Mouse (Mus musculus): Measurements from ENCODE around the gene Srsf4. TPM values are rescaled to one million over a fixed set of nuclear protein-coding genes. Genes with fewer than 3 reads are reported as not detected.

Srsf4 gene
- polyA plus RNA-seq, 1 experiment from 2014 or later: 108 TPM

DNA sequence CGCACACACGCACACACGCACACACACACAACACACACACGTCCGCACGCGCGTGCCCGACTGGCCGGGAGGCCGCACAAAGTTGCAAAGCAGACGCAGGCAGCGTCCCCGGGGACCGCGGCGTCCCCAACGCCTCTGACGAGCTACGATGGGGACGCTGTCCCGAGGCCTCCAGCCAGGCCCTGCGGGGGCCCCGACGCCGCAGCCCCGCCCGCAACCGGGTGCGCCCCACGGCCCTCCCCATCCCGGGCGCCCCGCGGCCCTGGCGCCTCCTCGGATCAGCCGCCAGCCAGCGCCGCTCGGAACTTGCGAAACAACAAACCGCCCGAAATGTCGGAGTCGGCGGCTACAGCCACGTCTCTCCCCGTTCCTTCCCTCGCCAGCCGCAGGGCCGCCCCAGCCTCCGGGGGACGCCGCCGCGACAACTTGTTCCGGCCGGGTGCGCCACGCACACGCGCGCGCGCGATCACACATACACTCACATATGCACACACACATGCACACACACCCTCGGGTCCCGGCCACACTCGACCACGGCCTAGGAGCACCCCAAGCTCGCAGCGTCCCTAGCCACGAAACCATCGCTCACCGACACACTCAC lies 36.4 kb upstream of the Srsf4 start:
- H3K4me2 ChIP-seq (ENCODE audit: low read depth, low read length): peak overlapping the region; percentile 84
- no peak overlapping the region for H3K27ac ChIP-seq (ENCODE audit: low read length)
- under 1% methylated on average over 75 of the region's 76 CpGs for WGBS
- no peaks in the 10 kb centered on the region for H3K9me3 ChIP-seq (ENCODE audit: control insufficient read depth, low read length)
- H3K27me3 ChIP-seq (ENCODE audit: control insufficient read depth, insufficient read depth, low read depth, low read length): peaks cover 17% of the 10 kb centered on the region
- H3K36me3 ChIP-seq (ENCODE audit: control insufficient read depth, insufficient read depth, low read length): no peaks in the 10 kb centered on the region
- H3K4me3 ChIP-seq (ENCODE audit: low read length): peak overlapping the region; percentile 60
- H3K4me1 ChIP-seq (replicated peaks; ENCODE audit: control insufficient read depth, insufficient read depth, low read length): peaks cover 11% of the 10 kb centered on the region
- peak; percentile 27 for ATAC-seq (ENCODE audit: low read depth)
- H3K9ac ChIP-seq (ENCODE audit: low read length): peak overlapping the region; percentile 73

DNA sequence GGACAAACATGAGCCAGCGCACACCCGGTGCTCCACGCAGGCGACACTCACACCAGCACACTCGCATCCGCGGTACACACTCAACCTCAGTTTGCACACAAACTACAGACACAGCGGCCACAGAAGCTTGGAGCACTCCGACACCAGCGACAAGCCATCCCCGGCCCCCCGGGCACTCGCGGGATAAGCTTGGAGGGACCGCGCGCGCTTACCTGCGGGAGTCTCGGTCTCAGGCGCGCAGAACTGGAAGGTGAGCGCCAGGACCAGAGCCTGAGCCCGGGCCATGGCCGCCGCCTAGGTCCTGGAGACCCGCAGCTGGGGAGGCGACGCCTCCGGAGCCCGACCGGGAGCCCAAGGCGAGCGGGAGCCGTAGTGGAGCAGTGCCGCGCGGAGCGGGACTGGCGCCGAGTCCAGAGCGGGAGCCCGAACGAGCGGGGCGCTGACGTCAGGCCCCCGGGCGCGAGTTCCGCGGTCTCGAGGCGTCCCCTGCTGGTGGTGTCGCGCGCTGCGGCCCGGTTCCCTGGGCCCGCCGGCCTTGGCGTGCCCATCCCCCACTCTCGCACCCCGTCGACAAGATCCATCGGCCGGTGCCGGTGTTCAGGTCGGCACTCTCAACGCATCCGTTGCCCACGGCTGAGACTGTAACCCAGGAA lies 35.4 kb upstream of the Srsf4 start, which contains the start of gene Ptpru:
Gene Ptpru (minus strand): TSS at position 417 of the 653 bp plus-strand sequence.
- Histone ChIP-seq H3K4me3 (ENCODE audit: low read length) (peak within 1 kb of the TSS; percentile 60), H3K9ac (ENCODE audit: low read length) (peak within 1 kb of the TSS; percentile 73), H3K27ac (ENCODE audit: low read length) (no peak within 1 kb of the TSS), H3K4me1 (replicated peaks; ENCODE audit: control insufficient read depth, insufficient read depth, low read length) (peaks cover 11% of the 10 kb centered on the region), H3K9me3 (ENCODE audit: control insufficient read depth, low read length) (no peaks in the 10 kb centered on the region), H3K4me2 (ENCODE audit: low read depth, low read length) (peak within 1 kb of the TSS; percentile 84), H3K27me3 (ENCODE audit: control insufficient read depth, insufficient read depth, low read depth, low read length) (peaks cover 17% of the 10 kb centered on the region), H3K36me3 (ENCODE audit: control insufficient read depth, insufficient read depth, low read length) (no peaks in the 10 kb centered on the region)
- WGBS: under 1% methylated on average over 68 of the region's 72 CpGs
- ATAC-seq (ENCODE audit: low read depth): peak; percentile 89

DNA sequence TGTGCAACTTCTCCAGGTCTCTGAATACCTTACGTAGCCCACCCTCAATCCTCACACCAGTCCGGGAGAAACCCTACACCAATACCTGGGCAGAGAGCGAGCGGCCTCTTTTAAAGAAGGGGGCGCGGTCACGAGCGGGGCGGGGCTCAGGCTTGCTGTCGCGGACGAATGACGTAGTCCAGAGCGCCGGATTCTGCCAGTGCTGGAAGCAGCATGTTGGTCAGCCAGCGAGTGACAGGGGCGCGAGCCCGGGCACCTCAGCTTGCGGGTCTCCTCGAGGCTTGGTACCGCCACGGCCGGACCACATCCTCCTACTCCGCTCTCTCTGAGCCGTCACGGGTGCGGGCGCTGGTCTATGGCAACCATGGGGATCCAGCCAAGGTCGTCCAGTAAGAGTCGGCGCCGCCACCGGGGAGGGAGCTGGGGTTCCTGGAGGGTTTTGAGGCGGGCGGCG lies 30.1 kb upstream of the Srsf4 start, which contains the start of gene Mecr:
Gene Mecr (plus strand): TSS at position 181 of the 454 bp plus-strand sequence.
- Histone ChIP-seq H3K9me3 (ENCODE audit: control insufficient read depth, low read length) (no peaks in the 10 kb centered on the region), H3K4me2 (ENCODE audit: low read depth, low read length) (peak within 1 kb of the TSS; percentile 59), H3K36me3 (ENCODE audit: control insufficient read depth, insufficient read depth, low read length) (no peaks in the 10 kb centered on the region), H3K27me3 (ENCODE audit: control insufficient read depth, insufficient read depth, low read depth, low read length) (peaks cover 6% of the 10 kb centered on the region), H3K4me3 (ENCODE audit: low read length) (peak within 1 kb of the TSS; percentile 79), H3K9ac (ENCODE audit: low read length) (peak within 1 kb of the TSS; percentile 65), H3K4me1 (replicated peaks; ENCODE audit: control insufficient read depth, insufficient read depth, low read length) (peaks cover 17% of the 10 kb centered on the region), H3K27ac (ENCODE audit: low read length) (no peak within 1 kb of the TSS)
- peak; percentile 91 for ATAC-seq (ENCODE audit: low read depth)
- under 1% methylated on average over 37 of the region's 37 CpGs for WGBS

DNA sequence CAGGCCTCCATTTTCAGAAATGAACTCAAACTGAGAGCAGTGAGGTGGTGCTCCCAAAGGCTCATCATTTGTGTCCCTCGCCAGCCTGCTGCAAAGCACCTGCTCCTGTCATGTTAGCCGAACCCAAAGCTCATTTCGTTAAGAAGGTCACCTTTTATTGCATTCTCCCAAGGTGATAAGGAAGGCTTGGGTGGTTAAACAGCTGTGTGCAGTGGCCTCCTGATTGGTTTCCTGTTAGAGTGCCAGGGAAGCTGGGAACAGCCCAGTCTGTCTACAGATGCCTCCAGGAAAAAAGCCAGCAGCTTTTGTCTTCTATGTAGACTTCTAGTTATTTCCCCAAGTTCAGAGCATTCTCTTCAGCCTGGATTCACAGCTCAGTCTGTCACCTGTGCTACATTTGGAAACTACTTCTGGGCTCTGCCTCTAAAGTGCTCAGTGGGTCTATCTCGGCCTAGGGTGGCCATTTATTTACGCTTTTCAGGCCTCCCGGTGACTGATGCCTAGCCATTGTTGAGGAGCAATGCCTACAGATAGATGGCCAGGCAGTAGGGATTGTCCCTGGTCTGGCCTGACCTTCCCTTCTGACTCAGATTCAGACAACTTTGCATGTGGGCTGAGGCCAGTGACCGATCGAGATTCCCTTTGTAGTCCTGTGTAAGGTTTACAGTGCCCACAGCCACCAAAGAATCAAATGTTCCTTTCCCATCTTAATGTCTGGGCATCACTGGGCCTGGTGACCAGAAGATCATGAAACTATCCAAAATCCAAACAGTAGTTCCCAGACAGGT lies 27.2 kb upstream of the Srsf4 start:
- H3K27ac ChIP-seq (ENCODE audit: low read length): no peak overlapping the region
- H3K36me3 ChIP-seq (ENCODE audit: control insufficient read depth, insufficient read depth, low read length): no peaks in the 10 kb centered on the region
- H3K9me3 ChIP-seq (ENCODE audit: control insufficient read depth, low read length): no peaks in the 10 kb centered on the region
- 80% methylated on average over 8 of the region's 8 CpGs for WGBS
- ATAC-seq (ENCODE audit: low read depth): no peak
- H3K4me3 ChIP-seq (ENCODE audit: low read length): no peak overlapping the region
- peaks cover 13% of the 10 kb centered on the region for H3K4me1 ChIP-seq (replicated peaks; ENCODE audit: control insufficient read depth, insufficient read depth, low read length)
- no peak overlapping the region for H3K9ac ChIP-seq (ENCODE audit: low read length)
- no peak overlapping the region for H3K4me2 ChIP-seq (ENCODE audit: low read depth, low read length)
- peaks cover 3% of the 10 kb centered on the region; the same call in 1 of the 2 replicates for H3K27me3 ChIP-seq (ENCODE audit: control insufficient read depth, insufficient read depth, low read depth, low read length)

DNA sequence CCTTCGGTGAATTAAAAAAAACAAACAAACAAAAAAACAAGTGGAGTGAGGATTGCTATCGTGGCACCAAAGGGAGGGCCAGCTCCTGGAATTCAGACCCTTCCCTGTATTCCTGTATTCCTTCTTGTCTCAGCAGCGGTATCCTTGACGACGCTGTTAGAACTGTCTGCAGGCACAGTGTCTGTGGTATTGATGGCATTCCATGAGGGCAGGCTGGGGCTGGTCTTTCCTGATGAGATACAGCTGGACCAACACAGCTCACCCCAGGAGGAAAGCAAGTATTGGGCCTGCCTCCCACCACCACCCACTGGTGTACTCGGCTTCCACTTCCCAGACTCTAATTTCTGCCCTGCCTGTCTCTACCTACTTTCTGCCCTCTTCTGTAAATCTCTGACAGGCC lies 25.3 kb upstream of the Srsf4 start:
- no peak overlapping the region for H3K27ac ChIP-seq (ENCODE audit: low read length)

DNA sequence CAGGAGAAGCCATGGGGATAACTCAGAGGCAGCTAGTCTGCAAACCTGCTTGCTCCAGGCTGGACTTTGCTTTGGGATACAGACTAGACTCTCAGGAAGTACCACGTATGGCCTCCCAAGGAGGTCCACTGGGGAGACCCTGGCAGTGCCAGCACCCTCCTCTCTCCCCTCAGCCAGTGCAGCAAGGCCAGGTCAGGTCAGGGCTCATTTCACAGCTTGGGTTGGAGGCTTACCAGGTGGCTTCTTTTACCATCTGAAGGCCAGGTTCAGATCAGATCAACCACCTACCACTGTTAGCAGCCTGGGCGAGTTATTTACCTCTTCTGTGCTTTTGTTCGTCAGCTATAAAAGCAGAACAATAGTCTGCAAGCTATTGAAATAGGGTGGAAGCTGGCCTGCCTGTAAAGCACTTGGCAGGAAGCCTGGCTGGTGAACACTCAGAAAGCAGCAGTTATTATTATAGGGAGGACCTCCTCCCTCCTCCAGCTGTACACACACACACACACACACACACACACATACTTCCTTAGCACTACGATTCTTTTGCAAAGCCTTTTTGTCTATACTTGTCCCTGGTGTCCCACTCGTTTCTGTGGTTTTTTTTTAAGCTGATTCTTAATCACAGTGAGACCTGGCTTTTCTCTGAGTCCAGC lies 23.3 kb upstream of the Srsf4 start:
- no peaks in the 10 kb centered on the region for H3K9me3 ChIP-seq (ENCODE audit: control insufficient read depth, low read length)
- H3K27ac ChIP-seq (ENCODE audit: low read length): peak overlapping the region; percentile 83
- H3K4me2 ChIP-seq (ENCODE audit: low read depth, low read length): no peak overlapping the region
- no peak overlapping the region for H3K4me3 ChIP-seq (ENCODE audit: low read length)
- no peaks in the 10 kb centered on the region for H3K27me3 ChIP-seq (ENCODE audit: control insufficient read depth, insufficient read depth, low read depth, low read length)
- H3K9ac ChIP-seq (ENCODE audit: low read length): no peak overlapping the region; the same call in 1 of the 2 replicates
- H3K4me1 ChIP-seq (replicated peaks; ENCODE audit: control insufficient read depth, insufficient read depth, low read length): no peaks in the 10 kb centered on the region; the same call in 1 of the 2 replicates
- peak; percentile 80 for ATAC-seq (ENCODE audit: low read depth)
- WGBS: 33% methylated on average over 5 of the region's 5 CpGs
- no peaks in the 10 kb centered on the region for H3K36me3 ChIP-seq (ENCODE audit: control insufficient read depth, insufficient read depth, low read length)

More for the DNA sequence above, 25.3 kb upstream of the Srsf4 start:
- Histone ChIP-seq H3K4me3 (ENCODE audit: low read length) (no peak overlapping the region), H3K36me3 (ENCODE audit: control insufficient read depth, insufficient read depth, low read length) (no peaks in the 10 kb centered on the region), H3K4me1 (replicated peaks; ENCODE audit: control insufficient read depth, insufficient read depth, low read length) (peaks cover 13% of the 10 kb centered on the region), H3K4me2 (ENCODE audit: low read depth, low read length) (no peak overlapping the region), H3K9ac (ENCODE audit: low read length) (no peak overlapping the region), H3K9me3 (ENCODE audit: control insufficient read depth, low read length) (no peaks in the 10 kb centered on the region), H3K27me3 (ENCODE audit: control insufficient read depth, insufficient read depth, low read depth, low read length) (no peaks in the 10 kb centered on the region)
- 44% methylated on average over 6 of the region's 6 CpGs for WGBS
- no peak for ATAC-seq (ENCODE audit: low read depth)

DNA sequence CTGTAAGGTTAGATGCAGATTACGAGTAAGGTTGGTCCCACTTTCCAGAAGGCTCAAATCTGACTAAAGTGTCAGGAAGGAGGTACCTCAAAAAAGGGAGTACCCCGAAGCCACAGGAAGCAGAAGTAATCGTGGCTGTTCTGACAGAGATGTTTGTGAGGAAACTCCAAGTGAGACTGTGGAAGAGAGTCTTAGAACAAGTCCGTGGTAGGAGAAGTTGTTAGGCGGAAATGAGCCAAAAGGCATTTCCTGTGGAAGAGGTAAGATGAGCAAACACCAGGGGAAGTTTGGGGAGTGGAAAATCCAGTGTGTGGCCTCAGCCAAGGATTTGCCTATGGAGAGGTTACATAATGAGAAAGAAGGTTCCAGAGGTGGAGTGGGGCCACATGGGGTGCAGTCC lies 18.5 kb upstream of the Srsf4 start:
- WGBS: 69% methylated on average over 5 of the region's 5 CpGs
- ATAC-seq (ENCODE audit: low read depth): no peak

DNA sequence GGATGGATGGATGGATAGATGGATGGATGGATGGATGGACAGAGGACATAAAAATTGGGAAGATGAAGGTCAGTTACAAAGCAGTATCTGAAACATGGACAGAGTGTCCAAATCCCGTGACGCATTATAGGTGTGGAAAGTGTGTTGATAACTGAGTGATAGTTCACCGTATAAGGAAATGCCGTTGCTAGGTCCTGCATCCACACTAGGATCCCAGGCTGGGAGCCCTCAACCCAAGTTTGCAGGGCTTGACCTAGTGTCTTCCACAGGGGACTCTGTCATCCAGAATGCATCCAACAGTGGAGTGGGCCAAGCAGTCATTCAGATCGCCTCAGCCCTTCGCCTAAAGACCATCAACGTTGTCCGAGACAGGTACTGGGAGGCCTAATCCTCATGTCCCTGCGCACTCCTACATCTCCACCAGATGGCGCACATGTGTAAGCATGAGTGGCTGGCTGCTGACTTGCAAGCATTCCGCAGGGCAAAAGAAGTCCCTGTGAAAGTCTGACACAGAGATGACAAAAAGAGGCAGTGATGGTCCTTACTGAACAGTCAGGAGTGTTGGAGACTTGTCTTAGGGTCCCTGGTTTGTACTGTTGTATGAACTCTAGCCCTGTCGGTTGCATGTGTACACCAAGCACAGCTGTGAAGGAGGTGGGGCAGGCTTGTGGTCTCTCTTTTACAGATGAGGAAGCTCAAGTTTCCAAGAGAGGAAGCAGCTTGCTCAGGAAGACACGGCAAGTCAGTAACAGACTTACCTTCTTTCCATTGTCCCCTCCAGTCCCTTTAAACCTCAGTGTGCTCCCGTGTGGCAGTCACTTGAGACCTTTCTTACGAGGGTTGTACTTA lies 12.7 kb upstream of the Srsf4 start:
- Histone ChIP-seq H3K9me3 (ENCODE audit: control insufficient read depth, low read length) (no peaks in the 10 kb centered on the region), H3K4me1 (replicated peaks; ENCODE audit: control insufficient read depth, insufficient read depth, low read length) (no peaks in the 10 kb centered on the region), H3K27me3 (ENCODE audit: control insufficient read depth, insufficient read depth, low read depth, low read length) (no peaks in the 10 kb centered on the region), H3K4me3 (ENCODE audit: low read length) (no peak overlapping the region), H3K27ac (ENCODE audit: low read length) (no peak overlapping the region), H3K4me2 (ENCODE audit: low read depth, low read length) (no peak overlapping the region), H3K36me3 (ENCODE audit: control insufficient read depth, insufficient read depth, low read length) (peaks cover 4% of the 10 kb centered on the region; the same call in 1 of the 2 replicates), H3K9ac (ENCODE audit: low read length) (no peak overlapping the region)
- ATAC-seq (ENCODE audit: low read depth): peak; percentile 56
- WGBS: 40% methylated on average over 15 of the region's 15 CpGs

More for the DNA sequence above, 18.5 kb upstream of the Srsf4 start:
- H3K4me2 ChIP-seq (ENCODE audit: low read depth, low read length): no peak overlapping the region
- no peaks in the 10 kb centered on the region for H3K9me3 ChIP-seq (ENCODE audit: control insufficient read depth, low read length)
- H3K27me3 ChIP-seq (ENCODE audit: control insufficient read depth, insufficient read depth, low read depth, low read length): no peaks in the 10 kb centered on the region
- no peak overlapping the region for H3K4me3 ChIP-seq (ENCODE audit: low read length)
- H3K9ac ChIP-seq (ENCODE audit: low read length): no peak overlapping the region
- H3K4me1 ChIP-seq (replicated peaks; ENCODE audit: control insufficient read depth, insufficient read depth, low read length): no peaks in the 10 kb centered on the region
- H3K36me3 ChIP-seq (ENCODE audit: control insufficient read depth, insufficient read depth, low read length): no peaks in the 10 kb centered on the region; the same call in 1 of the 2 replicates
- H3K27ac ChIP-seq (ENCODE audit: low read length): no peak overlapping the region
